Mouse (Mus musculus) erythroblast, adult 5-6 weeks (primary cell): ENCODE data around the gene Sik3. TPM values are rescaled to one million over a fixed set of nuclear protein-coding genes. Genes with fewer than 3 reads are reported as not detected.

Experiments used
- ATAC-seq: replicated peaks from 2 replicates; pipeline ENCODE4 v1.8.0; 2016; ENCODE audit warnings: moderate number of reproducible peaks, mild to moderate bottlenecking, moderate TSS enrichment, inconsistent platforms; ENCODE audit not compliant: poor library complexity, low FRiP score, severe bottlenecking
- total RNA-seq, 2 experiments: library from RNA; stranded (forward) in 1 of 2; stranded (reverse) in 1 of 2; fragments of 150-400 nt in 1 of 2; fragments of 200-764, 138-1000 nt in 1 of 2; gene quantifications; 2 replicates each; pipeline versions ENCODE4 v1.2.3 to v1.2.4; 2015 to 2017; ENCODE audit warnings: low replicate concordance in 2 of 2

Sik3 gene
- total RNA-seq (2015; ENCODE audit: low replicate concordance): 7.9 and 9.4 TPM in 2 replicates
- total RNA-seq (2017; ENCODE audit: low replicate concordance): 2.5 and 4.5 TPM in 2 replicates

DNA sequence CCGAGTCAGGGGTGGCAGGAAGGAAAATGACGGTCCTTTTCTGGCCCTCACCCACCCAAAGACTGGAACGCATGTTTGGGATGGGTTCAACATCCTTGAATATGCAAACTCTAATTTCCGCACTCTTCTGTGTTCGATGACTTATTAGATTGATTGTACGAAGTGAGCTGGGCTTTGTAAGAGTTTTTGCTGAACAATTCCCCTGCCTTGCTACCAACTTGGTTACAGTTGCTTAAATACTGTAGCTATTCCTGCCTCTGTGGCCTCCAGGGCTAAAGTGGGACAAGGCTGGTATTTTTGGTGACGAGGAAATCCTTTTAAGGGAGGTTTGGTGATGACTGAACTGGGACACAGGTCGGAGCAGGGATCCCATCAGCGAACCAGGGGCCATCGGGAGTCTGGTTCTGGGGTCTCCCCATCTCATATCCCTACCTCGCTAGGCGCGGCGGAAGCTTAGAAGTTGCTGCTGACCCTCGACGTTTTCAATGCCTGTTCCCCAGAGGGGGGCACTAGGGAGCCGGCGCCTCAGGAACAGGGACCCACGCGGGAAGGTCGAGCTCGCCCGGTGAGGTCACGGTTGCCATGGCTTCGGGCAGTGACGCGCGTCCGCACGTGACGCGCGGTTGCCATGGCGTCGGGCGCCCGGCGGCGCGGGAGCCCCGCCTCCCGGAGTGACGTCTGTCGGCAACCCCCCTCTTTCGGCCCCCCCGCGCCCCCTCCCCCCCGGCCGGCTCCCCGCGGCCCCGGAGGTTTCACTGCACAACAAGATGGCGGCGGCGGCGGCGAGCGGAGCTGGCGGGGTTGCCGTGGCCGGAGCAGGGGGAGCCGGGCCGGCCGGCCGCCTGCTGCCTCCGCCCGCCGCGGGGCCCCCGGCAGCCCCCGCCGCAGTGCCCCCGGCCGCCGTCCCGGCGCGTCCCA, at the start of gene Sik3, which contains the start of gene Pafah1b2:
Sik3 (plus strand) TSS at position 730 of the 918 bp plus-strand sequence.
Pafah1b2 (minus strand) TSS at position 600 of the 918 bp plus-strand sequence.
- ATAC-seq: peak; percentile 79

DNA sequence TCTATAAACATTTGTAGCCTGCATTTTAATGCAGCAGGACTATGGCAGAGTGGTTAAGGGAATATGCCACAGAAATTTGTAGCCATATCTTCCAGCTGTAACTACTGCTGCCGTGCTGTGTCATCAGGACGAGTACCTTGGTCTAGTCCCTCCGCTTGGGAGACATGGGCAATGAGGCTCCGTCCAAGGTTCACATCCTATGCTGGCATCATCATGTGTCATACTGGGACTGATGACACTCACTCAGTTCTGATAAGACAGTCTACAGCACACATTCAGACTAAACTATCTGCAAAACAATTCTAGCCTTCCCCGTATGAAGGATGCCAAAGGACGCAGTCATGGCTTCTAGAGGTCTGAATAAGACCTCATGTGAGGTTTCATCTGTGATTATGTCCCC, 49.0 kb upstream of the Sik3 start:
- ATAC-seq: no peak

DNA sequence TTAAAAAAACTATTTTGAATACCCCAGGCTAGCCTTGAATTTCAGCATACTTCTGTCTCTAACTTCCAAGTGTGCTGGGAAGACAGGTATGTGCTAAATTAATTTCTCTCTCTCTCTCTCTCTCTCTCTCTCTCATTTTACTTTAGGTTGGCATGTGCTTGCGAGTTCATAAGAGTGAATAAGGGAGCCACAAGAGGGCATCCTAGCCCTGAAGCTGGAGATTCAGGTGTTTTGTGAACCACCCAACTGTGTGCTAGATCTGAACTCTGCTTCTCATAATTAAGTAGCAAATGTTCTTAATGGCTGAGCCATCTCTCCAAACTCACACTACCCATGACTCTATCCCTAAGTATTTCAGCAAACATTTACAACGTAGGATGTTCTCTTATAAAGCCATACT, 35.7 kb upstream of the Sik3 start:
- ATAC-seq: no peak

DNA sequence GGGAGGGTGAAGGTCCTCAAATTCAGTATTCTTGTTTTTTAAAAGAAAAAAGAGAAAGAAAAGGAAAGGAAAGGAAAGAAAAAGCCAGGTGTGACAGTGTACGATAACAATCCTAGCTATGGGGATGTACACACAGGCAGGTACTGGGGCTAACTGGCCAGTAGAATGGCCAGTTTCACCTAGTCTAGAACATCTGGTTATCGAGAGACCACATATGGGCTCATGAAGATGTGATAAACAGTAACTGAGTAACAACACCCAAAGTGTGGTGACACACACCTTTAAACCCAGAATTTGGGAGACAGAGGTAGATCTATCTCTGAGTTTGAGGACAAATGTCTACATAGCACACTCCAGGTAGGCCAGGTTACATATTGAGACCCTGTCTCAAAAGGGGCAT, 32.8 kb upstream of the Sik3 start:
- ATAC-seq: peak; percentile 55

DNA sequence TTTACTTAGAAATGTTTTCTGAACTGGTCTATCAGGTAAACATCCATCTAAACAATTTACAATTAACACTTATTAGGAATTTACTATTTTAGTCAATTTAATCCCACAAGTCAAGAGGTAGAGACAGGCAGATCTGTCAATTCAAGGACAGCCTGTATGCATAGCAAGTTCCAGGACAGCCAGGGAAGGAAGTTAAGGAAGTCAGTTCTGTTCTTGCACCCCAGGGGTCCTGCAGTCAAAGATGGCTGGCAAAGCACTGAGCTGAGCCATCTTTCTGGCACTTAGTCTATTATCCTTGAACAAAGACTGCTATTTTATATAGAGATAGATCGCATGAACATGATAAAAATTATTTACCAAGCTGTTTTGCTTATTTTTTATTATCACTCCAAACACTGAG, 32.0 kb upstream of the Sik3 start:
- no peak for ATAC-seq

DNA sequence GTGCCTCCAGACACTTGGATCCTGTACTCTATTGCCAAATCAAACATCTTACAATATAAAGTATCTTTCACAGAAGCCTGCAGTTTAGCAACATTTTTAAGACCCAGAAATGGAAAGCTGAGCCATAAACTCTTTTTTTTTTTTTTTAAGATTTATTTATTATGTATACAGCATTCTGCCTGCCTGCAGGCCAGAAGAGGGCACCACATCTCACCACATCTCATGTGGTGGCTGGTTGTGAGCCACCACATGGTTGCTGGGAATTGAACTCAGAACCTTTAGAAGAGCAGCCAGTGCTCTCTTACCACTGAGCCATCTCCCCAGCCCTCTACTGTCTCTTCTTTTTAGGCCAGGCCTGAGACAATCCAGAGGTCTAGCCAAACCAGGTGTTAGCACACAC, 31.3 kb upstream of the Sik3 start:
- ATAC-seq: no peak

DNA sequence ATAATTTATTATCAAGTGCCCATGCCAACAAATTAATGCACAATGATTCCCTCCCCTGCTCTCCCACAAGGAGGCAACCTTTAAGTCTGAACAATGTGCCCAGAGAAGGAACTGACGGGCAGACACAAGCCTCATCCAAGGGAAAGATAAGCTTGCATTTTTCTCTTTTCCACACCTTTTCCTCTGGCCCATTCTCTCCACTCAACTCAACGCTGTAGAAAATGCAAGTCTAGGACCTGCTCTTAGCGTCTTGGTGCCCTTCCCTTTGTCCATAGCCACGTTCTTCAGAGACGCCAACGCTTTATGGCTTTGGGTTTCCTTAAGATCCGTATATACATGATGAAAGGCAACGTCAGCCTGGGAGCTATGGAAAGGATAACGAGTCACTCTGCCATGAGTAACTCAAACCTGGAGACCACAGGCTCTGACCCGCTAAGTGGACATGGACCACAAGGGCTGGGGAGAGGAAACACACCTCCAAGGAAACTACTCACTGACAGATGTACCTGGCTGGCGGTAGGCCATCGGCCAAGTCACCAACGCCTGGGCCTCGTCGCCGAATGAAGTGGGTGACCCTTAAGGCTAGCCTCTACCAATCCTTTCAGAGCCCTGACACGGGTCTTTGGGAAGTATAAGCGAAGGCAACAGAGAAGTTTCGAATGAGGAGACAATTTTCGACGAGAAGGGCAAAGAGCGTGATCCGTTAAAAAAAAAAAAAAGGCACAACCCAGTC, 28.8 kb upstream of the Sik3 start:
- ATAC-seq: peak; percentile 40

DNA sequence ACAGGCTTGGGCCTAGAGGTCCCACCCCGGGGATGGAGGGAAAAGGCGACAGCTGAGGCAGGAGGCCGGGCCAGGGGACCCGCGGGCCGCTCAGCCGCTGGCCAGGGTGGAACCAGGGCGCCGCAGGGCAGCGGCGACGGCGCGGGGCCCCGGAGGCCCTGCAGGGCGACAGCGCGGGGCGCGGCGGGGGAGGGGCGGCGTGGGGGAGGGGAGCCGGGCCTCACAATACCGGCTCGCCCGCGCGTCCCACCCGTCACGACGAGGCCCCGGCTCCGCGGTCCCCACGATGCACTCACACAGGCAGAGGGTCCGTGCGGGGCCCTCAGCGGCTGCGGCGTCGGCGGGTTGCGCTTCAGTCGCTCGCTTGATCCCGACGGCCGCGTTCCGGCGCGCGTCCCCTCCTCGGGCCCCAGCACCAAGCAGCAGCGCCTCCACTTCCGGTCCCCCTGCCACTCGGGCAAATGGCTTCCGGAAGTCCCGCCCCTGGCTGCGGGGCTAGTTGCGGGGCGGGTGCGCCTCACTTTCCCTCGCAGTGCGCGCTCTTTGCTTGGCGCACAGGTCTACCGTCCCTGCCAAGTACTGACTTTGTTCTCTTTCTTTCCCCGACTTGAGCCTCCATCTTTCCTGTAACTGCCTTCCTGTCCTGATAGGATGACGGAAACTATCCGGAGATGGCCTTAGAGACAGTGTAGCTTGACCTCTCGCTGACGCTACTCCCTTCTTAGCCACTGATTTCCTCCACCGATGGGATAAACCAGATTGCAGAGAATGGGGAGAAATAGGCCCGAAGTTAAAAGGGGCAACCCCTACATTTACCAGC, 28.0 kb upstream of the Sik3 start:
- ATAC-seq: peak; percentile 90

DNA sequence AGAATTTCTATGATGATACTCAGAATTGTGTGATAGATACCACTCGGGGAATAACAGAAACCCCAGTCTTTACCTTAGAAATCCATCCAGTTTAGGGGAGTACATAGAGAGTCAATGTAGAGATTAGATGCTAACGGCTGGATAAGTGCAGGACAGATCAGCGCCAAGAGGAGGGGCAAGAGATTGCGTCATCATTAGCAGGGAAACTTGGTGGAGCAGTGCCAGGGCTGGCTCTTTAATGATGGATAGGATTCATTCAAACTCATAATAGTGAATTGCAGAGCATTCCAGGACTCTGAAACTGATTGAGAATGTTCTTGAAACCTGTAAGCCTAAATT, 27.4 kb upstream of the Sik3 start:
- ATAC-seq: 0 out of 2 replicates have a peak, but pooled peaks have one; percentile 40

DNA sequence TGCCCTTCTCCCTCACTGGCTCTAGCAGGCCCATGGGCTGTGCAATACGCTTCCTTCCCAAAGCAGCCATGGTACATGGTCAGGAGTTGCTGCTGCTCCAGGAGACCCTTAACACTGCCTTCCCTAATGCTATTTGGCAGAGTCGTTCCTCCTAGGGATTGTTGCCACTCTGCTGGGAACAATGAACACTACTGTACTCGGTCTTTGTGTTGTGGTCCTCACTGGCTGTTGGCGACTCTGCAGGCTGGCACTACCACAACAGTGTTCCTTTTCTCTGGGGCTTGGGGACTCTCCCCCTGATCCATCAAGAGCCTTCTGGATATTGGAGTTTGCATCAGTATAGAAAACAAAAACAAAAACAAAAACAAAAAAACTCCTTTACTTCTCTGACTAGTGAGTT, 13.6 kb upstream of the Sik3 start:
- ATAC-seq: no peak

DNA sequence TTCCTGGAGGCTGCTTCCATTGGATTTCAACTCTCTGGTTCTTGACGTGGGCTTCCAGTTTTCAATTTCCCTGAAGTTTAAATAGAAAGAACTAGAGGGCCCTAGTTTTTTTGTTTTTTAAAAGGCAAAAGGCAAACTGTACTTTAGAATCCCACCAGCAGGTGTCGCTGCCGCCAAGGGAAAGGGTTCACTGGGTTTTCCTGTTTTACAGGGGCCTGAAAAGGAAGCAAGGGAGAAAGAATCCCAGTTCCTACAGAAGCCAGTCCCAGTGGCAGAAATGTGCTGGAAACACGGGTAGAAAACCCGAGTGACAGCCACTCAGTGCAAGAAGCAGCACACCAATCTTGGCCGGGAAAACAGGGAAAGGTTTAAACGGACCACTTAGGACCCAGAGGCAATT, 8.9 kb upstream of the Sik3 start:
- peak; percentile 70 for ATAC-seq

DNA sequence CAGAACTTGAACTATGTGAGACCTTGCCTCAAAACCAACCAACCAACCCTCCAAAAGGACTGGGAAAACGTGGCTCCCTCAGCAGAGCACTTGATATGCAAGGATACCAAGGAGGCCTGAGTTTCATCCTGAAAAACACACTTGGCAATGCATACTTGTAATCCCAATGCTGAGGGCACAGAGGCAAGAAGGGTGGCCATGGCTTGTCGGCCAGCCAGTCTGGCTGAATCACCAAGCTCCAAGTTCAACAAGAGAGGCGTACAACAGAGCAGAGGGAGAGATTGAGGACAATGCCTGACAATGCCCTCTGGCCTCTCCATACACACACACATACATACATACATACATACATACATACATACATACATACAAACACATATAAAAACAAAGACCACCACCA, 8.1 kb upstream of the Sik3 start:
- no peak for ATAC-seq

DNA sequence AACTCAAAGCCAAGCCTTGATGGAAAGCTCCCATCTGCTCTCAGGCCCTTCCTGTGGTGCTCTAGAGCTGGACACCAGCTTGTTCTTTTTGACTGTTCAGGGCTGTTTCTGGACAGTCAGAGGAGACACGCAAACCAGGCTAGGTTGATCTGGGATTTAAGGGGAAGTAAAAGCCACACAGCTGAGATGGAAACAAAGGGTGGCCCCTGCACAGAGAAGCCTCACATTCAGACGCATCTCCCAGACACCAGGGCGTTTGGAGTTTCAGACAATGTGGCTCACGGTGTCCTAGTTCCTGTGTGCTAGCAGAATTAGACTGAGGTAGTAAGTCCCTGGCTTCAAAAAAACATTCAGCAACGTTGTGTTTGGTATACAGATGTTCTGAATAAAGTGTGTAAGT, 6.4 kb upstream of the Sik3 start:
- ATAC-seq: no peak

DNA sequence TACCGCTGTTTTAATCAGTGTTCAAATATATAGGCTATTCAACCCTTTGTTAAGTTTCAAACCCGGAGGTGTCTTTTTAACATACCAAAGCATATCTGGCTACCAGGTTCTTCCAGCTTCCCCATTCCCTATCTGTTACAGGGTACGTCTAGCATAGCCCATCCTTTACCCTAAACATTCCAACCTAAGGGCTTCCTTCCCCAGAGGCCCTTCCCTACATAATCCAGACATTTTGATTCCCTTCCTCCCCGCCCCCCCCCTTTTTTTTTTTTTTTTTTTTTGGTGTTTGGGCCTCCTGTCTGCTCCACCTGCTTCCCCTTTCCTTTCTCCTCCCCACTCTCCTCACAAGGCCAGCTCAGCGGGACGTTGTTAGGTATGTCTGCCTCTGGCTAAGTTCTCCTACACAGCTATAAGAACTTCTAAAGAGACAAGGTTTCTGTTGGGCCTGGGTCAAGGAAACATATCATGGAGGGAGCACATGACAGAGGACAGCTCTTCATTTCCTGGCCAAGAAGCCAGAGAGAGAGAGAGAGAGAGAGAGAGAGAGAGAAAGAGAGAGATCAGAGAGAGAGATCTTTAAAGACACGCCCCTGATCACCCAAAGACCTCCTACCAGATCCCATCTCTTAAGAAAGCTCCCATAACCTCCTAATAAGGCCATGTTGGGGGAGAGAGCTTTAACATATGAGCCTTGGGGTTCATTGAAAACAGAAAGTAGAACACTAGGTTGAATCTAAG, 3.5 kb upstream of the Sik3 start:
- no peak for ATAC-seq

DNA sequence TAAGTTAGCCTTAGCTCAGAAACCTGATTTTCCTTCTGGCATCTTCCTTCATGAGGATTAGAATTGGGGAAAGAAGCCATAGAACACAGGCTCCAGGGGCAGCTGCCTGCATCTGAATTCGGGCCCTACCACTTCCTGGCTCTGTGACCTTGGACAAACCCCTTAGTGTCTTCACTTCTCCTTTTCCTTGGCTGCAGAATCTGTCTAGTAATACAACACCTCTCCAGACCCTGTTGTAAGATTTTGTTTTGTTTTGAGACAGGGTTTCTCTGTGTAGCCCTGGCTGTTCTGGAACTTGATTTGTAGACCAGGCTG, 3.0 kb upstream of the Sik3 start:
- ATAC-seq: no peak

DNA sequence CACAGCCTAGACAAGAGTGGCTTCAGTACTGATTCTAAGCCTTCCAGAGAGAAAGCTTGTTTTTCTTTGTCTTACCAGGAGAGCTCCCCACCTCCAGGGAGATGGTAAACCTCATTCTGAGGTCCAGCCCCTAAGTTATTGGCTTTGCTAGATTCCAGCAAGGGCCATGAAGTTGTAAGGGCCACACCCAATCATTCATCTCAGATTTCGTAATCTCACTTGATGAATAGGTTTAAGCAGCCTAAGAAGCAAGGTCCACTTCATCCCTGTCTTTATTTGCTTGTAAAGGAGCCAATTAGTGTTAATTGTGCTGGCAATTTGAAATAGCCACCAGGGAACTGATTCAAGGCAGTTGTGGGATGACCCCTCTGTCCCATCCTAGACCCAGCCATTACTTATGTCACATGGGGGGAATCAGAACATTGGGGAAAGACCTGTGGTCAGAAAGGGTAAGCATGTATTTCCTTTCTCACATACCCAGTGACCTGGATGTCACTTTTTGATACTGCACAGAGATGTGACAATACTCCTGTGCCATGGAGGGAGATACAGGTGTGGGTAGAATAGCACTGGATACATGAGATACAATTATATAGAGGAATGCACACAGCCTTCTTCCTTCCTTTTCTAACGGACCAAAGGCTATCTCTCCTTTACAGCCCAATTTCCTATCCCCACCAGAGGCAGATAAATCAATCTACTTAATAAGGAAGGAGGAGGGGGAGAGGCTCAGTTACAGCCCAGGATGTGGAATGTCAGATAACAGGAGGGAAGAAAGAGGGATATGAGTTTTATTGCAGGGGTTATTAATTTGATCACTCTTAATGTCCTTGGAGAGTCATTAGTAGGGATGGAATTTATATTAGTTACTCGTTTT, 1.3 kb upstream of the Sik3 start:
- no peak for ATAC-seq

DNA sequence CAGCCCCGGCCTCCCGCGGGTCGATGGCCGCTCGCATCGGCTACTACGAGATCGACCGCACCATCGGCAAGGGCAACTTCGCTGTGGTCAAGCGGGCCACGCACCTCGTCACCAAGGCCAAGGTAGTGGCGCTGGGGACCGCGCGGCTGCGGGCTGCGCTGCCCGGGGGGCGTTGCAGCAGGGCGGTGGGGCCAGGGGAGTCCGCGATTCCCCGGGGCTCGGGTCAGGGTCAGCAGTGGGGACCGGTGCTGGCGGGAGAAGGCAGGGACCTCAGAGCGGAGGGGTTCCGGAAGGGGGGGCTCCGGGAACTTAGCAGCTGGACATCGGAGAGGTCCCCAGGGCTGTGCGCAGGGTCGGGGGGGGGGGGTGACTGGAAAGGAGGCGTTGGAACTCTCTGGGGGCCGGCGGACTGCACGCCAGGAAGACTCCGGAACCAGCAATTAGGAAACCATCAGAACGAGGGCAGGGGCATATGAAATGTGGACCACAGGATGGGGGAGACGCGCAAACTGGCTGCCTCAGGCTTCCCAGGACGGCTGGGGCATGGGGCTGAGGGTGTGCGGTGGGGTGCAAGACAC, 478 bp downstream of the Sik3 start:
- no peak for ATAC-seq

DNA sequence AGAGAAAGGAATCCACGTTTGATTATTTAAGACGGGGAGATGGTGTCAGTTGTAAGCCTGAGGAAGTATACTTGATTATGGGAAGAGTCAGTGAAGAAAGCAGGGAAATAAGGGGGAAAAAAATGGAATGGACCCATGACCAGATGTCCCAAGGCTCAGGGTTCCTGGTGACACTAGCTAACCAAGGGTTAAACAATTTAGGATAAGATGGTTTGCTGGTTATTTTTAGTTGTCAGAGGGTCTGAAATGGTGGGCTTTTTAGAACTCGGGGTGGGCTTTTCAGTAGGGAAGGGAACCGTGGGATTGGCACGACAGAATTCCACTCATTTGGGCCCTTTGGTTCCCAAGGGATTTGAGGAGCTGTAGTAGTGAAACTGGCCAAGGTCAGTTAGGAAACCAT, 996 bp downstream of the Sik3 start:
- ATAC-seq: no peak
